Mouse (Mus musculus) layer of hippocampus, adult 8-10 months (tissue): Measurements from ENCODE around the gene St8sia4. TPM values are rescaled to one million over a fixed set of nuclear protein-coding genes. Genes with fewer than 3 reads are reported as not detected.
A peak's percentile ranks its signal among the peaks of the same experiment; 100 is the strongest.

ENCODE experiments used
- DNase-seq, 2 experiments: peaks; one replicate each; pipeline ENCODE4 v3.0.0; 2022; ENCODE audit warnings: low spot score in 2 of 2
- total RNA-seq, 4 experiments: library from RNA; stranded (reverse); gene quantifications; 2 replicates each; pipeline ENCODE4 v1.2.4; 2022

The St8sia4 gene
- total RNA-seq = 10 to 100 TPM in 3 of 4 experiments, 1 to 10 TPM in 1; 9.5 to 13.7 (median 12.2) TPM

GRCm38 (mm10) chr1:95667435-95668252 is at the start of gene St8sia4:
Gene St8sia4 (minus strand): TSS chr1:95667571.
- peak; percentile 87 for DNase-seq

- DNase-seq = no peak
Measured at GRCm38 (mm10) chr1:95709181-95709580, 41.8 kb upstream of the St8sia4 start.

DNA sequence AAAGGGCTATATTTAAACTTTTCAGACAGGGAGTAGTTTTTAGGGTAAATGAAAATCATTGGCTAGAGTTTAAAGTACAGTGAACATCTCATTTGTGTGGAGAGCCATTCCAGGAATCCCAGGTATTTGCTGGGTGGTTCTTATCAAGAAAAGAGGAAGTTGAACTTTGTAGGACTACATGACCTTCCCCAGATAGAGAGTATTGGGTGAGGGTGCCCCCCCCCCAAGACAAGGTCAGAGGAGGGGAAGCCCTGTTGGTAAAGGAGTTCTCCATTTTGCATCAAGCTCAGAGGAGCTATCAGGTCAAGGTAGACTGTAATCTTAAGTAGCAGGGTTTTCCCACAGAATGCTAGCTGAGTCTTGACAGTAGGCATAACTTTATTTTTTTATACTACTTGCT is 32.5 kb upstream of the St8sia4 start:
- no peak for DNase-seq

GRCm38 (mm10) chr1:95674052-95674451 is 6.7 kb upstream of the St8sia4 start:
- no peak for DNase-seq

DNA sequence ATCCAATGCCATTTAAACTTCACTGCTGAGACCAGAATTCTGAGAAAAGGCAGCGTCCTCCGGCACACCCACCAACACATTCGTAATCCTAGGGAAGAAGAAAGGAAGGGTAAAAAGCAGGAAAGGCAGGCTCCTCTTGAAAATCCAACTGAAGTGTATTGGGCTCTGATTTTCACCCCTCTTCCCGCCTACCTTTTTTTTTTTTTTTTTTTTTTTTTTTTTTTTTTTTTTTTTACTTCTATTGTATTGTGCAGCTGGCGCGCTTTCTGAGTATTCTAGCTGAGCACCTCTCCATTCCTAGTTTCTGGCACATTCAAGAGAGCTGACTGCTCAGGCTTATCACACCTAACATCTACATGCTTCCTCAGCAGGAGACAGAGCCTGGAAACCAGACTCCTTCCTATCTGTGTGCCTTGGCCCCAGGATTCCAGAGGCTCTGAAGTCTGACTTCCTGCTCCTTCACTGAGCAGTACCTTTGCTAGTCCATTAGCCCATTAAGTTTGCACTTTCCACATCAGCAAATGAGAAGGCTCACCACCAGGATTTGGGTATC is 958 bp upstream of the St8sia4 start:
- peak; percentile 2 to 5 for DNase-seq

DNA sequence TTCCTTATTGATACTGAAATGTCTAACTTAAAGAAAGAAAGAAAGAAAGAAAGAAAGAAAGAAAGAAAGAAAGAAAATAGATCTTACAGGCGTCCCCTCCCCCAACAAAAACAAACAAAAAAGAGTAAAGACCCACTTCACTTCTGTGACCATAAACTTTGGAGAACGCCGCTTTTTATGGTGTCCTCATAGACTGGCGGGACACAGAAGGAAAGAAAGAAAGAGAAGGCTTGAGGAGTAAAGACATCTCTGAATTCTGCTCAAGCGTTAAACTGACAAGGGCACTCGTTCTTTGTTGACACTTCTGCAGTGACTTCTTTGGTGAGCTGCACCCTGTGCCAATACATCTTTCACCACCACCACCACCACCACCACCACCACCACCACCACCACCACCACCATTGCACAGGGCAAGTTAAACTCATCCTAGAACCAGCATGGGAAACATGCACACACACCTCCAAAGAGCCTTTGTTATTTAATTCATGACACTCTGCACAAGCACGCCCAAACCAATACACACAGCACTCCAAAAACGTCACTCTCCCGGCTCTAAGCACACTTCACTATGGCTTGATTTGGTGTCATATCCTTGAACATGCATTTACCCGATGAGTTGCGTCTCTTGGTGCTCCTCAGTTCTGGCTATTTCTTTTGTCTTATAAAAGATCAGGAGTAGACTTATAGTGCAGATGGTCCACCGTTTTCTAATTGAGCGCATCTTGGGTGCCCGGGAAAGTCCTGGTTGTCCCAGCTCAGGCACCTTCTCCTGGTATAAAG is 640 bp downstream of the St8sia4 start:
- DNase-seq = peak in 1 of 2 experiments; percentile 10

DNA sequence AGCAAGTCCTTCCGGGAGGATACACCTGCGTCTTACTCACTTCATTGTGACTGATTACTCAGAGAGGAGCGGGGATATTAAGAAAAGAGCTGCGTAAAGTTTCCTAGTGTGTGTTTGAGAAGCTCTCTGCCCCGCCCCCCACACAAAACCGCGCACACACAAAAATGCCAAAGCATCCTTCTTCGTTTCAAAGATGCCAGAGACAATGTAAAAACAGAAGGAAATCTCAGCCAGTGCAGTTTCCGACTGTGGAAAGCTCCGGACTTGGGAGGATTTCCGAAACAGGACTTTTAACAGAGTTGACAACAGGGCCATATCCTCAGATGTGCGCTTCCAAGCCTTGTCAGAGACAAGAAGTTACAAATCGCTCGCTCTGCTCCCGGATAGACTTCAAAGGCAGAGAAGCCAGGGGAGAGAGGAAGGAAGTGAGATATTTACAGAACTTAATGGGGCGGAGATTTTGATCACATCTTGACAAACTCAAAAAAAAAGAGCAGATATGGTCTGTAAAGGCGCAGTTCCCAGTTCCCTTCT is 1.4 kb downstream of the St8sia4 start:
- DNase-seq = no peak

DNA sequence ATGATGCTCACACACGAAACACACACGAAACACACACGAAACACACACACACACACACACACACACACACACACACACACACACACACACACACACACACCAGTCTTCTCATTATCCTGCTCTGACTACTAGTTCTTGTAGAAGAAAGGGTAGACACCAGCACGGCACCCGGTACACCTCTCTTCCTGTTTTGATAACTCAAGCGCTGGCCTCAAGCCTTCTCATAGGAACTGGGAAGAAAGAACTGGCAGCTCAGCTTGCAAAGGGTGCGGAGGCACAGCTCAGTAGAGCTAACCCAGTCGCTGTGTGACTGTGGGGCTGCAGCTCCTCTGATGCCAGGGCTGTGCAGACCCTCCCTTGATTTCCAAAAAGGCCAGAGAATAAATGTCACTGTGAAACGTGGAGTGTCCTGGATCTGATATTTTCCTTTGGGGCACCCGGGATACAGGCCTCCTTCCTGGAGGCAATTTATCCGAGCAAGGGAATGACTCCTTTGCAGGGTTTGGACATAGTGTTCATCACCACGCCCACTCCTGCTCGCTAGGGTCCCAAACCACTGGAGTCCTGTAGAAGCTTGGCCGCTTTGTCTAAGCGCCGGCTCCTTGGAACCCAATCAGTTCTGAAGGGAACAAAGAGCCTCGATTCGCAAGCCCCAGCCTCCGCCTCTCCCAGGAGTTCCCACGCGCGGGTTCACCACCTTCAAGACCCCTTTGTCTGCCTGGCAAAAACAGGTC is 2.2 kb downstream of the St8sia4 start:
- DNase-seq = peak; percentile 5 to 12

- peak; percentile 6 to 9 for DNase-seq
Measured at GRCm38 (mm10) chr1:95664321-95664825, 3.0 kb downstream of the St8sia4 start.

DNA sequence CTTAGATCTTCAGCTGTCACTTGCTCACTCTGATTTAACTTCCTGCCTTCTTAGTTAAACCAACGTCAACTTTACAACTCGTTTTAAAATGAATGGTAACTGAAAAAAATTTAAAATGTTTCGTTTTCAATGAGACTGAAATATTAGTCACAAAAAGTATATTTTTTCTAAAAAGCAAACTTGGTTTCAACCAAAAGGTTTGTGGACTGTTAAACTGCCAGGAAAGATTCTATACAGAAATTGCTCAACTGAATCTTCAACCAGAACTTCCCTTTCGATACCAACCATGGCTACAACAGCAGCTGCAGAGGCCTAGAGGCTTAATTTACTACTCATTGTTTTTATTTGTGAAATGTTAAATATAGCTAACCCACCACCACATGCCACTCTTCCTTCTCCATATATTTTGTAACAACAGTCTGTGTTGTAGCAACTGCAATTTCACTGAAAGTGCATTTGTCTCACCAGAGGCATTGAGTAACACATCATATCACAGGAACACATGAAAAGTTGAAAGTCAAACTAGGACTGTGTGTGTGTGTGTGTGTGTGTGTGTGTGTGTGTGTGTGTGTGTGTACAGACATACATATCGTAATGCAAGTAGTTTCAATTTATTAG is 10.2 kb downstream of the St8sia4 start:
- DNase-seq = no peak

- DNase-seq = no peak
Measured at GRCm38 (mm10) chr1:95655564-95655963, 11.8 kb downstream of the St8sia4 start.

GRCm38 (mm10) chr1:95653445-95653844 is 13.9 kb downstream of the St8sia4 start:
- DNase-seq = no peak

- no peak for DNase-seq
Measured at GRCm38 (mm10) chr1:95644292-95644691, 23.1 kb downstream of the St8sia4 start.

DNA sequence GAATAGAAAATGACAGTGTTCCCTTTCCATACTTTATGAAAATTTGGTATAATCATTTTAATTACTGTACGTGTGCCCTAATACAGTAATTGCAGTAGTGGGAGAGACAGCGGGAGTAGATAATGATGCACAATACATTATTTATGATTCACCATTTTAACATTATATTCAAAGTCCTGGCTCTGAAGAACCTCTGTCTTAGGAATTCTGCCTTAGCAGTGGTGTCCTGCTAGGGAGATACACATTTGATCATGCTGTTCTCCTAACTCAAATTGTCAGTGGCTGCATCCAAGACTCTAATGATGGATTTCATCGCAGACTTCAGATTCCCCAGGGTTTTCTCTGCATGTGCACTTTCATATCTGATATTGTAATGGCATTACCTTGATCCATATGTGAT is 28.4 kb downstream of the St8sia4 start:
- no peak for DNase-seq

GRCm38 (mm10) chr1:95624376-95624775 is 43.0 kb downstream of the St8sia4 start:
- DNase-seq = no peak

GRCm38 (mm10) chr1:95618647-95619046 is 48.7 kb downstream of the St8sia4 start:
- DNase-seq = no peak

GRCm38 (mm10) chr1:95618125-95618524 is 49.2 kb downstream of the St8sia4 start:
- DNase-seq = no peak

DNA sequence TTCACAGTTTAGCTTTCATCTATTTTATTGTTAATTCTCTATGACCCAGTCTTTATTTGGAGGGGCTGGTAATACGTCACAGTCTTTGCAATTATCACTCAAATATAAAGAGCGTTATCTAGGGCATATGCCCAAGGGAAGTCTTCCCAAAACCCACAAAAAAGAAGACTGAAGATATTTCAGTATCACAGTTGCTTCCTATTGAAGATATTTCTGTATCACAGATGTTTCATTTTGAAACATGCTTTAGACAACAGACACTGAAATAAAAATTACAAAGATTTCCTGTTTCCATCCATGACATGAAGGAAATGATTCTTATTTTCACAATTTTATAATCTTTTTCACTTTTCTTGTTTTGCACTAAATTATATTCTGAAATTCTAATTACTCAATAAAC is 57.4 kb downstream of the St8sia4 start:
- DNase-seq = no peak

DNA sequence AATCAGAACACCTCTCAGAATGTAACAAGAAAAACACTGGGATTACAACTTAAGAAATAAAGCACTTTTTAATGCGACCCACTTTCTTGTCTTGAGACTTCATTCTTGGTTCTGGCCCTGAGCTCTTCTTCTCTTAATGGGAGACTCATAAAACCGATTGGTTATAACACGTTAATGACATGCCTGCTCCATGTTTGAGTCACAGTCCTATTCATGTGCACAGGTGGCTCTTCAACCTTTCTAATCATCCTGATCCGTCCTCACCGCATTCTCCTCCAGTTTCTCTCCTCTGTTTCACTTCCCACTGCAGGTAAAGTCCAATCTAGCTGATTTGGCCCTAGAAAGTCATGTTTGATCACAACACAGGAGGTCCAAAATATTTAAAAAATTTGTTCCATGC is 58.3 kb downstream of the St8sia4 start:
- DNase-seq = no peak

DNA sequence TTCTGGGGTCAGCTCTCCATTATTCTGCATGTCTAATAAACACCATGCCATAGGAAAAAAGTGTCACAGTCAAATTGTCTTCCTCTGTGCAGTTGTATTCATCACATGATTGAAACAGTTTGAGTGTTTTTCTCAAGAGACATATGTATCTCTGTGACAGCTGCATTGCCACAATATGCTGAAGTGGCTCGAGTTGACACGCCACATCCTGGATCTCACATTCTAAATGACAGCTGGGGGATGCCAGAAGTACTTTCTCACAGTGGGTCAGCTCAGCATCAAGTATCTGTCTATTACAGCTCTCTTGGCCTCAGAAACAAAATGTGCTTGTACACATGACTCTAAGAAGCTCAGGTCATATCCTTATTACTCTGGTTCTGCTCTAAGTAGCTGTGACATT is 61.9 kb downstream of the St8sia4 start:
- no peak for DNase-seq

DNA sequence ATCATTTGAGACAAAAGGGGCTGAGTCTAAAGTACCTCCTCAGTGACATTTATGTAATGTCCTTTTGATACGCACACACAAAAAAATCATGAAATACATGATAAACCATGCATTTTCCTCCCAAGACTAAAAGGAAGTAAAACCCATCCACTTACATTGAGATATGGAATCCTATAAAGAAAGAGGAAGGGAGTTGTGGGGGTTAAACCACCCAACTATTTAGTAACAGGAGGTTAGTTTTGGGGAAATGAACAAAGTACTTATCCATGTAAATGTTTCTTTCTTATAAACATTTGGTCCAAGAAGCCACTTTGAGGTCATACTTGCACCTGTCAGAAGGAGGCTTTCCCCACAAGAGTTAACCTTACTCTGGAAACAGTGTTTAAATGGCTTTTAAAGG is 69.3 kb downstream of the St8sia4 start:
- DNase-seq = no peak
